8 mouse cellular contexts compared by ENCODE assay signal in genomic region chr3:38934780-38935179, GRCm38 (mm10). TPM values are rescaled to one million over a fixed set of nuclear protein-coding genes. Genes with fewer than 3 reads are reported as not detected.
DNase-seq lines count a peak whose midpoint lies in the region; ATAC-seq lines count a peak whose summit lies in the region.

No protein-coding gene starts in this region.

- intact Hi-C loops in gastrocnemius, postnatal 36 days (cut with DNase I), result no loop called here
- intact Hi-C loops in left cerebral cortex, postnatal 14 days (cut with DNase I), result no loop called here

- H3K4me2 ChIP-seq in stomach, embryonic 15.5 days, result no peak overlapping the region
- no peak overlapping the region for H3K4me2 ChIP-seq in heart, embryonic 11.5 days

- H3K9me3 ChIP-seq in stomach, embryonic 15.5 days, result no peaks in the 10 kb centered on the region
- no peaks in the 10 kb centered on the region for H3K9me3 ChIP-seq in heart, embryonic 11.5 days (replicated peaks; ENCODE audit: control insufficient read depth, low read length)

- no peaks in the 10 kb centered on the region for H3K4me1 ChIP-seq in stomach, embryonic 15.5 days
- H3K4me1 ChIP-seq in heart, embryonic 11.5 days (ENCODE audit: control insufficient read depth, insufficient read depth, low read length), result peaks cover 4% of the 10 kb centered on the region; the same call in 1 of the 2 replicates

- ATAC-seq in stomach, embryonic 15.5 days (ENCODE audit: insufficient read depth, low FRiP score, low read depth), result no peak
- no peak for ATAC-seq in heart, embryonic 11.5 days (replicated peaks; ENCODE audit: insufficient number of reproducible peaks, low FRiP score, low TSS enrichment)

- no peak overlapping the region for H3K9ac ChIP-seq in stomach, embryonic 15.5 days
- H3K9ac ChIP-seq in heart, embryonic 11.5 days (ENCODE audit: low read depth, low read length), result no peak overlapping the region

- 62% methylated on average over 7 of the region's 7 CpGs for WGBS in stomach, embryonic 15.5 days
- WGBS in heart, embryonic 11.5 days (ENCODE audit: insufficient replicate concordance), result 75% methylated on average over 7 of the region's 7 CpGs

- H3K27ac ChIP-seq in stomach, embryonic 15.5 days, result 0 out of 2 replicates have a peak overlapping the region, but pooled peaks have one; percentile 7
- H3K27ac ChIP-seq in heart, embryonic 11.5 days (ENCODE audit: low read depth, low read length), result no peak overlapping the region

- peak; percentile 27 for DNase-seq in gastrocnemius, postnatal 10 days
- DNase-seq in gastrocnemius, postnatal 36 days, result no peak
- DNase-seq in testis, postnatal 10 days (ENCODE audit: low spot score), result peak; percentile 51
- DNase-seq in testis, postnatal 14 days (ENCODE audit: low spot score), result no peak
- peak; percentile 53 to 62 for DNase-seq in left cerebral cortex, postnatal 14 days (ENCODE audit: low spot score in 2 of 2)
- DNase-seq in cerebellum, adult 18-20 months, result no peak

- H3K36me3 ChIP-seq in stomach, embryonic 15.5 days, result no peaks in the 10 kb centered on the region
- no peaks in the 10 kb centered on the region for H3K36me3 ChIP-seq in heart, embryonic 11.5 days (ENCODE audit: control insufficient read depth, insufficient read depth, low read length)

- H3K27me3 ChIP-seq in stomach, embryonic 15.5 days (replicated peaks), result no peaks in the 10 kb centered on the region
- no peaks in the 10 kb centered on the region for H3K27me3 ChIP-seq in heart, embryonic 11.5 days (ENCODE audit: control insufficient read depth, insufficient read depth, low read length)

- H3K4me3 ChIP-seq in stomach, embryonic 15.5 days (replicated peaks), result no peak overlapping the region
- no peak overlapping the region for H3K4me3 ChIP-seq in heart, embryonic 11.5 days (ENCODE audit: low read depth, low read length)

RNA-seq across cellular contexts. Expression of gene Fat4, which starts 48.0 kb away (rescaled TPM):
- total RNA-seq in gastrocnemius, postnatal 10 days (2021), result 10 to 100 TPM; 17.2 to 23.6 TPM
- total RNA-seq in gastrocnemius, postnatal 36 days (2021), result 1 to 10 TPM; 2.4 to 2.9 TPM
- total RNA-seq in left cerebral cortex, postnatal 14 days (2021), result 10 to 100 TPM; 18.8 to 20.7 TPM
- polyA plus RNA-seq in stomach, embryonic 15.5 days (2015; fragmentation: Nextera tagmentation; extraction: Ambion mirVana), result 7.3 and 8.8 TPM in 2 replicates
- polyA plus RNA-seq in heart, embryonic 11.5 days (2014; fragmentation: Nextera tagmentation; extraction: Ambion mirVana), result 4.7 and 5.3 TPM in 2 replicates

Comparison
In these comparisons a context has a peak if more than half of its experiments do, and no peak if none do; other contexts are left out.
1. DNase-seq: peak in gastrocnemius, postnatal 10 days (single experiment), testis, postnatal 10 days (single experiment) and left cerebral cortex, postnatal 14 days (2 of 2); none in gastrocnemius, postnatal 36 days (0 of 2), testis, postnatal 14 days (single experiment) and cerebellum, adult 18-20 months (0 of 2).
2. RNA of gene Fat4, which starts 48.0 kb away (total RNA-seq): 17.2 to 23.6 TPM in gastrocnemius, postnatal 10 days and 18.8 to 20.7 TPM in left cerebral cortex, postnatal 14 days; 2.4 to 2.9 TPM in gastrocnemius, postnatal 36 days; every median in the first group is over 4 times any median in the second.